Mouse (Mus musculus): ENCODE results near the gene Olfr414. TPM values are rescaled to one million over a fixed set of nuclear protein-coding genes. Genes with fewer than 3 reads are reported as not detected.

Olfr414 gene
- polyA plus RNA-seq, 1 experiment from 2014 or later: not detected

- Histone ChIP-seq H3K4me2 (no peak overlapping the region), H3K36me3 (ENCODE audit: control insufficient read depth, insufficient read depth, low read length) (no peaks in the 10 kb centered on the region), H3K4me1 (ENCODE audit: control insufficient read depth, insufficient read depth, low read length) (no peaks in the 10 kb centered on the region), H3K9me3 (replicated peaks; ENCODE audit: control insufficient read depth, low read length) (no peaks in the 10 kb centered on the region), H3K27me3 (ENCODE audit: control insufficient read depth, insufficient read depth, low read length) (no peaks in the 10 kb centered on the region), H3K9ac (ENCODE audit: low read depth, low read length) (no peak overlapping the region), H3K4me3 (ENCODE audit: low read depth, low read length) (no peak overlapping the region), H3K27ac (ENCODE audit: low read depth, low read length) (no peak overlapping the region)
- ATAC-seq (replicated peaks; ENCODE audit: insufficient number of reproducible peaks, low FRiP score, low TSS enrichment): no peak
- 63% methylated on average over 3 of the region's 3 CpGs for WGBS (ENCODE audit: insufficient replicate concordance)
These were observed 41.5 kb downstream of the Olfr414 start for GRCm38 (mm10) chr1:174465385-174465784.

GRCm38 (mm10) chr1:174466240-174466639 is 42.4 kb downstream of the Olfr414 start:
- H3K27me3 ChIP-seq (ENCODE audit: control insufficient read depth, insufficient read depth, low read length): no peaks in the 10 kb centered on the region
- WGBS (ENCODE audit: insufficient replicate concordance): 27% methylated on average over 2 of the region's 2 CpGs
- H3K4me2 ChIP-seq: no peak overlapping the region
- no peak overlapping the region for H3K4me3 ChIP-seq (ENCODE audit: low read depth, low read length)
- H3K4me1 ChIP-seq (ENCODE audit: control insufficient read depth, insufficient read depth, low read length): no peaks in the 10 kb centered on the region
- H3K9ac ChIP-seq (ENCODE audit: low read depth, low read length): no peak overlapping the region
- H3K27ac ChIP-seq (ENCODE audit: low read depth, low read length): no peak overlapping the region
- H3K9me3 ChIP-seq (replicated peaks; ENCODE audit: control insufficient read depth, low read length): no peaks in the 10 kb centered on the region
- no peak for ATAC-seq (replicated peaks; ENCODE audit: insufficient number of reproducible peaks, low FRiP score, low TSS enrichment)
- no peaks in the 10 kb centered on the region for H3K36me3 ChIP-seq (ENCODE audit: control insufficient read depth, insufficient read depth, low read length)

- 10% methylated on average over 6 of the region's 6 CpGs for WGBS (ENCODE audit: insufficient replicate concordance)
- Histone ChIP-seq H3K36me3 (ENCODE audit: control insufficient read depth, insufficient read depth, low read length) (no peaks in the 10 kb centered on the region), H3K9me3 (replicated peaks; ENCODE audit: control insufficient read depth, low read length) (no peaks in the 10 kb centered on the region), H3K4me3 (ENCODE audit: low read depth, low read length) (no peak overlapping the region), H3K27ac (ENCODE audit: low read depth, low read length) (no peak overlapping the region), H3K27me3 (ENCODE audit: control insufficient read depth, insufficient read depth, low read length) (no peaks in the 10 kb centered on the region), H3K9ac (ENCODE audit: low read depth, low read length) (no peak overlapping the region), H3K4me1 (ENCODE audit: control insufficient read depth, insufficient read depth, low read length) (no peaks in the 10 kb centered on the region), H3K4me2 (no peak overlapping the region)
- ATAC-seq (replicated peaks; ENCODE audit: insufficient number of reproducible peaks, low FRiP score, low TSS enrichment): 0 out of 2 replicates have a peak, but pooled peaks have one; percentile 40
These were observed 45.9 kb downstream of the Olfr414 start for GRCm38 (mm10) chr1:174469736-174470135.

- H3K4me1 ChIP-seq (ENCODE audit: control insufficient read depth, insufficient read depth, low read length): no peaks in the 10 kb centered on the region
- no peak overlapping the region for H3K9ac ChIP-seq (ENCODE audit: low read depth, low read length)
- 91% methylated on average over 6 of the region's 6 CpGs for WGBS (ENCODE audit: insufficient replicate concordance)
- H3K27me3 ChIP-seq (ENCODE audit: control insufficient read depth, insufficient read depth, low read length): no peaks in the 10 kb centered on the region
- H3K36me3 ChIP-seq (ENCODE audit: control insufficient read depth, insufficient read depth, low read length): no peaks in the 10 kb centered on the region
- no peaks in the 10 kb centered on the region for H3K9me3 ChIP-seq (replicated peaks; ENCODE audit: control insufficient read depth, low read length)
- H3K27ac ChIP-seq (ENCODE audit: low read depth, low read length): no peak overlapping the region
- no peak overlapping the region for H3K4me3 ChIP-seq (ENCODE audit: low read depth, low read length)
- no peak for ATAC-seq (replicated peaks; ENCODE audit: insufficient number of reproducible peaks, low FRiP score, low TSS enrichment)
- H3K4me2 ChIP-seq: no peak overlapping the region
These were observed 58.7 kb downstream of the Olfr414 start for GRCm38 (mm10) chr1:174482567-174482966.

Other genes with a start within 250 kb of the Olfr414 start
- gene Olfr419, start 172.0 kb upstream of the Olfr414 start, polyA plus RNA-seq (2014; fragmentation: Nextera tagmentation; extraction: Ambion mirVana): 0.18 TPM in 1 of 2 replicates, not detected in the other
- not detected in 2 replicates for gene Mptx1, start 93.5 kb upstream of the Olfr414 start, polyA plus RNA-seq (2014; fragmentation: Nextera tagmentation; extraction: Ambion mirVana)
- not detected in 2 replicates for gene Olfr417, start 58.9 kb upstream of the Olfr414 start, polyA plus RNA-seq (2014; fragmentation: Nextera tagmentation; extraction: Ambion mirVana)
- gene Olfr248, start 33.0 kb upstream of the Olfr414 start, polyA plus RNA-seq (2014; fragmentation: Nextera tagmentation; extraction: Ambion mirVana): not detected in 2 replicates
- gene Olfr220, start 18.0 kb downstream of the Olfr414 start, polyA plus RNA-seq (2014; fragmentation: Nextera tagmentation; extraction: Ambion mirVana): not detected in 2 replicates
- gene Fmn2, start 77.8 kb downstream of the Olfr414 start, polyA plus RNA-seq (2014; fragmentation: Nextera tagmentation; extraction: Ambion mirVana): 0.41 and 1.1 TPM in 2 replicates